Mouse (Mus musculus) ES-E14 (cell line): Measurements from ENCODE around the gene Cd2bp2. TPM values are rescaled to one million over a fixed set of nuclear protein-coding genes. Genes with fewer than 3 reads are reported as not detected.

Experiments
- DNase-seq: peaks from one replicate; pipeline ENCODE4 v3.0.0-alpha.2; 2013; ENCODE audit warnings: low read depth, low spot score
- H3K27ac ChIP-seq: 2 replicates; pipeline ENCODE4 v1.5.1; 2012; ENCODE audit warnings: low read depth, mild to moderate bottlenecking, low read length, moderate library complexity, mixed read lengths; ENCODE audit not compliant: poor library complexity, insufficient read depth, severe bottlenecking
- H3K36me3 ChIP-seq: 2 replicates; pipeline ENCODE4 v1.6.1; 2012; ENCODE audit warnings: mild to moderate bottlenecking, low read length, moderate library complexity, mixed read lengths; ENCODE audit not compliant: control insufficient read depth, poor library complexity, insufficient read depth, severe bottlenecking
- H3K4me1 ChIP-seq, 2 experiments: fragments of 150-350 bp in 1 of 2; sonication (generic) in 1 of 2; 2 replicates each; pipeline ENCODE4 v1.6.1; 2012; ENCODE audit warnings: low read length in 2 of 2, mild to moderate bottlenecking in 1 of 2, mixed read lengths in 1 of 2; ENCODE audit not compliant: control insufficient read depth in 2 of 2, insufficient read depth in 2 of 2, poor library complexity in 1 of 2
- H3K4me3 ChIP-seq, 2 experiments: fragments of 150-350 bp in 1 of 2; sonication (generic) in 1 of 2; 2 replicates each; pipeline ENCODE4 v1.5.1; 2012; ENCODE audit warnings: low read length in 2 of 2, low read depth in 1 of 2, mild to moderate bottlenecking in 1 of 2, mixed read lengths in 1 of 2; ENCODE audit not compliant: insufficient read depth in 1 of 2, poor library complexity in 1 of 2, severe bottlenecking in 1 of 2
- H3K9ac ChIP-seq: 2 replicates; pipeline ENCODE4 v1.6.1; 2012; ENCODE audit warnings: low read depth, mild to moderate bottlenecking, low read length, mixed read lengths; ENCODE audit not compliant: poor library complexity, insufficient read depth, severe bottlenecking
- H3K9me3 ChIP-seq: fragments of 150-350 bp; sonication (generic); 2 replicates; pipeline ENCODE4 v1.6.1; 2012; ENCODE audit warnings: low read depth, mild to moderate bottlenecking, low read length; ENCODE audit not compliant: control insufficient read depth, insufficient read depth
- CHD2 ChIP-seq: IDR thresholded peaks from 2 replicates; pipeline ENCODE4 v1.6.1; 2014; ENCODE audit warnings: mild to moderate bottlenecking, low read depth, low read length, inconsistent platforms
- HCFC1 ChIP-seq: IDR thresholded peaks from 2 replicates; pipeline ENCODE4 v1.6.1; 2012; ENCODE audit warnings: low read length, inconsistent platforms, borderline replicate concordance; ENCODE audit not compliant: insufficient read depth
- MAFK ChIP-seq: IDR thresholded peaks from 2 replicates; pipeline ENCODE4 v1.6.1; 2014; ENCODE audit warnings: mild to moderate bottlenecking, low read depth, low read length, inconsistent platforms; ENCODE audit not compliant: insufficient read depth
- ZC3H11A ChIP-seq: IDR thresholded peaks from 2 replicates; pipeline ENCODE4 v1.6.1; 2012; ENCODE audit warnings: low read depth, mild to moderate bottlenecking, inconsistent platforms, low read length, borderline replicate concordance
- ZNF384 ChIP-seq: IDR thresholded peaks from 2 replicates; pipeline ENCODE4 v1.6.1; 2012; ENCODE audit warnings: low read depth, low read length, inconsistent platforms
- in situ Hi-C, 2 experiments: fragments of 600-800 bp; cut with MboI; formaldehyde crosslinking; loops; one replicate each; pipeline ENCODE4 v1.15.1; 2025; ENCODE audit warnings: low sequenced_read_pairs in 2 of 2, inconsistent platforms in 1 of 2; ENCODE audit not compliant: unreplicated experiment in 2 of 2
- total RNA-seq: library from RNA; depleted of rRNA; stranded (reverse); fragments of 300-350 nt; gene quantifications from 2 replicates; pipeline ENCODE4 v1.2.3, GENCODE M21; 2012

The Cd2bp2 gene
- total RNA-seq, 1 experiment = 113 TPM

DNA sequence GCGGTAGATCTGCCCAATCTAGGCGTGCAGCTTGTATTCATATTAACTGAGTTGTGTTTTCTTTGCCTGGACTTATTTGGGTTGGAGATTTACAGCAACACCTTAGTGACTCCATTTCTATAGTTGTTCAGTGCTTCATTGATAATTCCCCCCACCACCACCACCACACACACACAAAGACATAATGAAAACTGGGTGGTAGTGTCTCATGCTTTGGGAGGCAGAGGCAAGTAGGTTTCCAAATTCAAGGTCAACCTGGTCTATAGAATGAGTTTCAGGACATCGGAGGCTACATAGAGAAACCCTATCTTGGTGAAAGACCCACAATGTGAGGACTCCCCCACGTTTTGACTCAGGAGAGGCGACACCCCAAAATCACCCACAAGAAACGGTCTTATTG lies 28.8 kb upstream of the Cd2bp2 start:
- H3K4me1 ChIP-seq = peaks cover 7 to 13% of the 10 kb centered on the region in 2 experiments; a peak in 3 of 4 replicates
- peak overlapping the region; percentile 14; the same call in 1 of the 2 replicates for H3K9ac ChIP-seq
- in situ Hi-C loops = no loop called here
- TF ChIP-seq MAFK (no peak), ZNF384 (no peak), HCFC1 (no peak), CHD2 (no peak), ZC3H11A (no peak)
- no peaks in the 10 kb centered on the region for H3K9me3 ChIP-seq
- H3K36me3 ChIP-seq = peaks cover 2% of the 10 kb centered on the region; the same call in 1 of the 2 replicates
- no peak for DNase-seq
- H3K27ac ChIP-seq = peak overlapping the region; percentile 86
- no peak overlapping the region; a peak in 1 of 4 replicates for H3K4me3 ChIP-seq

DNA sequence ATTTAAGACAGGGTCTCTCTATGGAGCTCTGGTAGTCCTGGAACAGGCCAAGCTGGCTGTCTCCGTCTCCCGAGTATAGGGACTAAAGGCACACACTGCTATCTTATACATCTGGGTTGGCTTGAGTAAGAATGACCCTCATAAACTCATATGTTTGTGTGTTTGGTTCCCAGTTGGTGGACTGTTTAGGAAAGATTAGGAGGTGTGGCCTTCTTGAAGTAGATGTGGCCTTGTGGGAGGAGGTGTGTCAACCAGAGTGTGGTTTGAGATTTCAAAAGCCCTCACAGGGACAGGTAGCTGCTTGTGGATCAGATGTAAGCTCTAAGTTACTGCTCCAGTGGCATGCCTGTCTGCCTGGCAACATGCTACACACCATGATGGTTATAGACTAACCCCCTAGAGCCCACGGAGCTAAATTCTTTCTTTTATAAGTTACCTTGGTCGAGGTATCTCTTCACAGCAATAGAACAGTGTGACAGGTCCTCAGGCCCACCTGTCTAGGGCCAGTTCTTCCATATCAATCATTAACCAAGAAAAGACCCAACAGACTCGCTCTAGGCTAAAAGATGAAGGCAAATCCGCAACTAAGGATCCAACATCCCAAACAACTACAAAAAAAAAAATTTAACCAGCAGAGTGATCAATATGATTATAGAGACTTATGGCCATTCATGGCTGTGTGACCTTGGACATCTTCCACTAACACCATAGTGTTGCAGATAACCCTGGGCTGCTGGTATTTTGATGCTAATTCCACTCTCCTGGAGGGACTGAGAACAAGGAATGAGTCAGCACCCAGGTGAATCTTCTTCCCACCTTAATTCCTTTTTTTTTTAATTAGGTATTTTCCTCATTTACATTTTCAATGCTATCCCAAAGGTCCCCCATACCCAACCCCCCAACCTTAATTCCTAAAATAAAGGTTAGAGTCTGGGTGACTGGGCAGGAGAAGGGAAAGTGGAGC lies 27.9 kb upstream of the Cd2bp2 start:
- TF ChIP-seq ZNF384 (0 out of 2 replicates have a peak, but pooled peaks have one; percentile 8), HCFC1 (no peak), MAFK (peak; percentile 87)
- Histone ChIP-seq H3K27ac (peak overlapping the region; percentile 86), H3K36me3 (peaks cover 2% of the 10 kb centered on the region; the same call in 1 of the 2 replicates)

DNA sequence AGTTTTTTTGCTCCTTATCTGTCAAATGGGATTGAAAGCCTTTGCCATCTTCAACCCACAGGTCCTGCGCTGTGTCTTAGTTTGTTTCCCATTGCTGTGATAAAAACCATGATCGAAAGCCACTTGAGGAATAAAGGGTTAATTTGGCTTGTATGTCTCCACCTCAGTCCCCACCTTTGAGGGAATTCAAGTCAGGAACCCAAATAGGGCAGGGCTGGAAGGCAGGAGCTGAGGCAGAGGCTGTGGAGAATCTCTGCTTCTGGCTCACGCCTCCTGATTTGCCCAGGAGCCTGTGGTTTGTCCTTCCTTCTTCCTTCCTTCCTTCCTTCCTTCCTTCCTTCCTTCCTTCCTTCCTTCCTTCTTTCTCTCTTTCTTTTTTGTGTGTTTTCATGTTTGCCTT lies 27.3 kb upstream of the Cd2bp2 start:
- no peak overlapping the region for H3K9ac ChIP-seq
- no peak overlapping the region; a peak in 1 of 4 replicates for H3K4me3 ChIP-seq
- H3K9me3 ChIP-seq = no peaks in the 10 kb centered on the region
- DNase-seq = no peak
- peaks cover 2% of the 10 kb centered on the region; the same call in 1 of the 2 replicates for H3K36me3 ChIP-seq
- H3K27ac ChIP-seq = peak overlapping the region; percentile 86
- no peak for TF ChIP-seq CHD2
- no peak for TF ChIP-seq ZNF384
- TF ChIP-seq MAFK = no peak
- TF ChIP-seq ZC3H11A = no peak
- TF ChIP-seq HCFC1 = no peak
- H3K4me1 ChIP-seq = peaks cover 10 to 20% of the 10 kb centered on the region in 2 experiments; a peak in 3 of 4 replicates
- in situ Hi-C loops = no loop called here

More for the DNA sequence above, 27.9 kb upstream of the Cd2bp2 start:
- H3K9me3 ChIP-seq = no peaks in the 10 kb centered on the region
- no peak overlapping the region; a peak in 2 of 4 replicates for H3K4me3 ChIP-seq
- H3K4me1 ChIP-seq = peaks cover 7 to 16% of the 10 kb centered on the region in 2 experiments; a peak in 3 of 4 replicates
- in situ Hi-C loops = no loop called here
- peak overlapping the region; percentile 57 for H3K9ac ChIP-seq
- DNase-seq = no peak

DNA sequence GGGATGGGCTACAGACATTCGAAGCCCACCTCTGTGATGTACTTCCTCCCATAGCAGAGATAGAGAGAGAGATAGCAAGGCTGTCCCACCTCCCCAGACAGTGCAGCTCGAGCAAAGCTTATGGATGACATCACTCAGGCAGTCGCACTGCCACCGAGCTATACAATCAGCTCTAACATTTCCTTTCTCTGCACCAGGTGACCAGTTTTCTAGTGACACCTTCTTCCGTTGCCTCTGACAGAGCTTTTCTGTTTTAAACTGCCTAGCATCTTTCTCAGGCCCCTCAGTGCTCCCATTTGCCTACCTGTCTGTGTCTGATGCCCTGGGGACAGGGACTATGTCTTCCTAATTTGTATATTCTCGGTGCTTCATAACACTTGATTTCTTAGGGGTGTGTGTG lies 24.6 kb upstream of the Cd2bp2 start:
- DNase-seq = no peak

More for the DNA sequence above, 24.6 kb upstream of the Cd2bp2 start:
- Histone ChIP-seq H3K9me3 (no peaks in the 10 kb centered on the region), H3K27ac (no peak overlapping the region), H3K4me1 (peaks cover 14 to 21% of the 10 kb centered on the region in 2 experiments), H3K4me3 (no peak overlapping the region), H3K9ac (no peak overlapping the region), H3K36me3 (peaks cover 5% of the 10 kb centered on the region; the same call in 1 of the 2 replicates)
- TF ChIP-seq HCFC1 (no peak), ZNF384 (no peak), CHD2 (no peak), ZC3H11A (no peak), MAFK (no peak)
- in situ Hi-C loops = no loop called here
